Mouse (Mus musculus) hindbrain, embryonic 10.5 days (tissue): ENCODE data around the gene Paf1. TPM values are rescaled to one million over a fixed set of nuclear protein-coding genes. Genes with fewer than 3 reads are reported as not detected.
A peak's percentile ranks its signal among the peaks of the same experiment; 100 is the strongest.

Experiments used
- DNase-seq: peaks from one replicate; pipeline ENCODE4 v3.0.0-alpha.2; 2017; ENCODE audit warnings: low spot score
- H3K27ac ChIP-seq: fragments of 300-500 bp; sonication (generic); 2 replicates; pipeline ENCODE4 v1.5.1; 2016; ENCODE audit warnings: mild to moderate bottlenecking, moderate library complexity
- H3K27me3 ChIP-seq: fragments of 300-500 bp; sonication (generic); 2 replicates; pipeline ENCODE4 v1.6.1; 2016; ENCODE audit warnings: mild to moderate bottlenecking; ENCODE audit not compliant: poor library complexity, insufficient read depth, severe bottlenecking
- H3K36me3 ChIP-seq: fragments of 300-500 bp; sonication (generic); 2 replicates; pipeline ENCODE4 v1.6.1; 2016; ENCODE audit warnings: mild to moderate bottlenecking, moderate library complexity
- H3K4me1 ChIP-seq: fragments of 300-500 bp; sonication (generic); replicated peaks from 2 replicates; pipeline ENCODE4 v1.6.1; 2016; ENCODE audit warnings: mild to moderate bottlenecking
- H3K4me3 ChIP-seq: fragments of 300-500 bp; sonication (generic); 2 replicates; pipeline ENCODE4 v1.5.1; 2016; ENCODE audit warnings: mild to moderate bottlenecking, moderate library complexity
- H3K9me3 ChIP-seq: fragments of 300-500 bp; sonication (generic); 2 replicates; pipeline ENCODE4 v1.6.1; 2016; ENCODE audit warnings: mild to moderate bottlenecking, moderate library complexity
- WGBS: fragments of 180-500 bp; shearing (Covaris S2); methylation state at CpG from one replicate; pipeline ENCODE4 v1.1.7; 2016; 5-methylcytosine and 5-hydroxymethylcytosine counted together
- polyA plus RNA-seq: library from polyadenylated mRNA; unstranded; fragments of >200 nt; fragmentation: Nextera tagmentation; extraction: Ambion mirVana; gene quantifications from 2 replicates; pipeline ENCODE4 v1.2.1, GENCODE M21; 2016

Paf1 gene
- polyA plus RNA-seq, 1 experiment from 2014 or later = 83.2 TPM

GRCm38 (mm10) chr7:28373131-28373581, 19.6 kb upstream of the Paf1 start:
- Histone ChIP-seq H3K27me3 (peaks cover 14% of the 10 kb centered on the region), H3K9me3 (no peaks in the 10 kb centered on the region), H3K27ac (peak overlapping the region; percentile 95), H3K4me1 (peaks cover 77% of the 10 kb centered on the region), H3K4me3 (peak overlapping the region; percentile 74), H3K36me3 (peaks cover 33% of the 10 kb centered on the region)
- WGBS = under 1% methylated on average over 9 of the region's 9 CpGs
- DNase-seq = peak; percentile 77

- 79% methylated on average over 7 of the region's 7 CpGs for WGBS
- Histone ChIP-seq H3K9me3 (no peaks in the 10 kb centered on the region), H3K36me3 (peaks cover 26% of the 10 kb centered on the region), H3K4me1 (peaks cover 76% of the 10 kb centered on the region), H3K4me3 (0 out of 2 replicates have a peak overlapping the region, but pooled peaks have one; percentile 13), H3K27me3 (peaks cover 17% of the 10 kb centered on the region), H3K27ac (peak overlapping the region; percentile 59; the same call in 1 of the 2 replicates)
- no peak for DNase-seq
Measured at GRCm38 (mm10) chr7:28373891-28374495, 18.8 kb upstream of the Paf1 start.

GRCm38 (mm10) chr7:28374647-28375046, 18.1 kb upstream of the Paf1 start:
- Histone ChIP-seq H3K36me3 (peaks cover 19% of the 10 kb centered on the region), H3K4me3 (peak overlapping the region; percentile 50), H3K27ac (peak overlapping the region; percentile 93), H3K9me3 (no peaks in the 10 kb centered on the region), H3K4me1 (peaks cover 76% of the 10 kb centered on the region), H3K27me3 (peaks cover 17% of the 10 kb centered on the region)
- DNase-seq = no peak
- WGBS = 81% methylated on average over 10 of the region's 10 CpGs

- H3K27ac ChIP-seq = peak overlapping the region; percentile 93
- 2% methylated on average over 34 of the region's 36 CpGs for WGBS
- peaks cover 12% of the 10 kb centered on the region for H3K36me3 ChIP-seq
- DNase-seq = peak; percentile 91
- H3K9me3 ChIP-seq = no peaks in the 10 kb centered on the region
- H3K27me3 ChIP-seq = peaks cover 17% of the 10 kb centered on the region
- peaks cover 72% of the 10 kb centered on the region for H3K4me1 ChIP-seq
- peak overlapping the region; percentile 50 for H3K4me3 ChIP-seq
Measured at GRCm38 (mm10) chr7:28375176-28375921, 17.4 kb upstream of the Paf1 start.

GRCm38 (mm10) chr7:28376011-28376771, 16.6 kb upstream of the Paf1 start:
- H3K4me1 ChIP-seq = peaks cover 72% of the 10 kb centered on the region
- DNase-seq = peak; percentile 68
- WGBS = 3% methylated on average over 30 of the region's 30 CpGs
- no peaks in the 10 kb centered on the region for H3K9me3 ChIP-seq
- peaks cover 10% of the 10 kb centered on the region for H3K36me3 ChIP-seq
- H3K27me3 ChIP-seq = peaks cover 24% of the 10 kb centered on the region
- peak overlapping the region; percentile 50 for H3K4me3 ChIP-seq
- peak overlapping the region; percentile 93 for H3K27ac ChIP-seq

GRCm38 (mm10) chr7:28377190-28378065, 15.3 kb upstream of the Paf1 start:
- Histone ChIP-seq H3K4me3 (peak overlapping the region; percentile 66), H3K4me1 (peaks cover 82% of the 10 kb centered on the region), H3K9me3 (no peaks in the 10 kb centered on the region), H3K36me3 (peaks cover 10% of the 10 kb centered on the region), H3K27ac (peak overlapping the region; percentile 93), H3K27me3 (peaks cover 24% of the 10 kb centered on the region)
- WGBS = 76% methylated on average over 18 of the region's 18 CpGs
- no peak for DNase-seq

- peaks cover 90% of the 10 kb centered on the region for H3K4me1 ChIP-seq
- H3K27ac ChIP-seq = peak overlapping the region; percentile 93
- WGBS = 45% methylated on average over 32 of the region's 32 CpGs
- peak overlapping the region; percentile 66 for H3K4me3 ChIP-seq
- H3K9me3 ChIP-seq = no peaks in the 10 kb centered on the region
- DNase-seq = no peak
- peaks cover 10% of the 10 kb centered on the region for H3K36me3 ChIP-seq
- peaks cover 24% of the 10 kb centered on the region for H3K27me3 ChIP-seq
Measured at GRCm38 (mm10) chr7:28378066-28378690, 14.6 kb upstream of the Paf1 start.

- peaks cover 10% of the 10 kb centered on the region for H3K36me3 ChIP-seq
- peak overlapping the region; percentile 66 for H3K4me3 ChIP-seq
- under 1% methylated on average over 53 of the region's 53 CpGs for WGBS
- no peaks in the 10 kb centered on the region for H3K9me3 ChIP-seq
- H3K27ac ChIP-seq = peak overlapping the region; percentile 93
- peaks cover 24% of the 10 kb centered on the region for H3K27me3 ChIP-seq
- H3K4me1 ChIP-seq = peaks cover 89% of the 10 kb centered on the region
- DNase-seq = peak; percentile 88
Measured at GRCm38 (mm10) chr7:28378769-28379651, 13.7 kb upstream of the Paf1 start.

GRCm38 (mm10) chr7:28380237-28381016, 12.3 kb upstream of the Paf1 start, which contains the start of gene Zfp36:
Zfp36 (minus strand) TSS chr7:28380253.
- H3K27me3 ChIP-seq = peaks cover 24% of the 10 kb centered on the region
- no peak for DNase-seq
- H3K4me3 ChIP-seq = peak within 1 kb of the TSS; percentile 66
- peak within 1 kb of the TSS; percentile 93 for H3K27ac ChIP-seq
- 54% methylated on average over 17 of the region's 17 CpGs for WGBS
- H3K9me3 ChIP-seq = no peaks in the 10 kb centered on the region
- H3K4me1 ChIP-seq = peaks cover 77% of the 10 kb centered on the region
- peaks cover 15% of the 10 kb centered on the region for H3K36me3 ChIP-seq

- 10% methylated on average over 30 of the region's 30 CpGs for WGBS
- peaks cover 24% of the 10 kb centered on the region for H3K27me3 ChIP-seq
- peaks cover 23% of the 10 kb centered on the region for H3K36me3 ChIP-seq
- peak overlapping the region; percentile 91 for H3K27ac ChIP-seq
- peaks cover 72% of the 10 kb centered on the region for H3K4me1 ChIP-seq
- H3K9me3 ChIP-seq = no peaks in the 10 kb centered on the region
- peak; percentile 50 for DNase-seq
- peak overlapping the region; percentile 48 for H3K4me3 ChIP-seq
Measured at GRCm38 (mm10) chr7:28381017-28381790, 11.5 kb upstream of the Paf1 start.
